Mouse (Mus musculus): ENCODE data around the gene Adgrb2. TPM values are rescaled to one million over a fixed set of nuclear protein-coding genes. Genes with fewer than 3 reads are reported as not detected.

The Adgrb2 gene
- total and polyA plus RNA-seq, 3 experiments: 0.08 TPM; not detected in 2

DNA sequence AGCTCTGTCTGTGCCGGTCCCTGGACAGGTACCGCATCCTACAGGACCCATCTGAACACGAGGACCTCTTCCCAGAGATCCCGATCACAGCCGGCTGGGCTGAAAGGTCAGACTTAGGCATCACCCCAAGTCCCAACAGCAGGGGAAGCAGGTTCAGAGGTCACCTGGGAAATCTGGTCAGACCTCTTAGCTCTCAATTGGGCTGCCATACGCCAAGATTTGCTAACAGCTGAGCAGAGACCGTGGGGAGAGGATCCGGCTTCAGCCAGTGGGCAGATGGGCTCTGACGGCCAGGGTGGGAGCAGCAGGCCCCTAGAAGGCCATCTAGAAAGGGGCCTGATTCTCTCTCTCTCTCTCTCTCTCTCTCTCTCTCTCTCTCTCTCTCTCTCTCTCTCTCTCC is 10.4 kb upstream of the Adgrb2 start:
- in situ Hi-C loops (cut with MboI; ENCODE audit: low pct_ligation_motif_present, low pct_unique_long_range_greater_than_20kb, low sequenced_read_pairs): no loop called here
- H3K79me2 ChIP-seq (replicated peaks; ENCODE audit: control insufficient read depth, extremely low read depth, insufficient read depth, poor library complexity, severe bottlenecking): no peaks in the 10 kb centered on the region
- TF ChIP-seq POLR2A (IDR thresholded peaks at IDR 0.05; ENCODE audit: low read depth, low read length): no peak
- no peak for TF ChIP-seq RAD21 (IDR thresholded peaks at IDR 0.05; ENCODE audit: low read depth, low read length)
- no peak for TF ChIP-seq ZMIZ1 (IDR thresholded peaks at IDR 0.05; ENCODE audit: low read depth, low read length)
- no peak for TF ChIP-seq ZKSCAN1 (IDR thresholded peaks at IDR 0.05; ENCODE audit: borderline replicate concordance, low read depth, low read length)
- no peak for TF ChIP-seq CHD2 (IDR thresholded peaks at IDR 0.05; ENCODE audit: low read length)
- no peak for TF ChIP-seq ZNF384 (IDR thresholded peaks at IDR 0.05; ENCODE audit: low read depth, low read length)
- no peak for TF ChIP-seq HCFC1 (IDR thresholded peaks at IDR 0.05; ENCODE audit: low read depth, low read length)
- TF ChIP-seq RCOR1 (conservative IDR thresholded peaks at IDR 0.05; ENCODE audit: low read depth, low read length): no peak
- no peak for TF ChIP-seq MEF2A (IDR thresholded peaks at IDR 0.05; ENCODE audit: borderline replicate concordance, low read depth, low read length)
- no peak for TF ChIP-seq EP300 (IDR thresholded peaks at IDR 0.05; ENCODE audit: low read length)

DNA sequence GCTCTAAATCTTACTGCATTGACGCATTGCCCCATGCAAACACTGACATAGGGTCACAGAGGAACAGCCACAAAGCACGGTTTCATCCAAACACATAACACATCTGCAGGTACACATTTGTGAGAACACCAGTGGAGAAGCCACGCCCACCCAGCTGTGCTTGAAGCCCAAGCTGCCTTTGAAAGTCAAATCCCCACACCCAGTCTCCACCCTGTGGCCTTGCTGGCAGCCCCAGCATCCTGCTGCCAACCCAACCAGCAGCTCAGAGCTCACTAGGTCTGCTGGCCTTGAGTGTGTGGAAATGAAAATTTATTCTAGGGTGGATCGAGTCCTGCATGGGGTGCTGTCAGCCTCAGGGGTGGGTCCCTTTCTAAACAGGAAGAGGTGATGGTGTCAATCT is 7.4 kb upstream of the Adgrb2 start:
- dilution Hi-C loops (cut with MboI; ENCODE audit: extremely low pct_ligation_motif_present, extremely low pct_unique_long_range_greater_than_20kb, low sequenced_read_pairs) (no loop called here), in situ Hi-C loops (cut with MboI; ENCODE audit: low pct_ligation_motif_present, low pct_unique_long_range_greater_than_20kb, low sequenced_read_pairs) (no loop called here)
- H3K4me2 ChIP-seq (ENCODE audit: insufficient read depth, low read depth, poor library complexity, severe bottlenecking): no peak overlapping the region
- TF ChIP-seq NRF1 (IDR thresholded peaks at IDR 0.05; ENCODE audit: low read depth, low read length): no peak
- no peak for TF ChIP-seq CHD1 (IDR thresholded peaks at IDR 0.05; ENCODE audit: low read depth, low read length)
- TF ChIP-seq EP300 (IDR thresholded peaks at IDR 0.05; ENCODE audit: low read length): no peak
- TF ChIP-seq RAD21 (IDR thresholded peaks at IDR 0.05; ENCODE audit: low read depth, low read length): no peak
- no peak for TF ChIP-seq GABPA (IDR thresholded peaks at IDR 0.05; ENCODE audit: insufficient replicate concordance, low read depth, low read length)
- H3K9ac ChIP-seq (ENCODE audit: insufficient read depth, low read depth): no peak overlapping the region
- no peaks in the 10 kb centered on the region for H3K36me3 ChIP-seq (replicated peaks in 1 of 2; ENCODE audit: control insufficient read depth in 1 of 2, insufficient read depth in 1 of 2, low read length in 1 of 2)
- no peak overlapping the region for H3K4me3 ChIP-seq (replicated peaks in 1 of 3; ENCODE audit: low read depth in 2 of 3, low read length in 2 of 3, poor library complexity in 1 of 3)
- peaks cover 91% of the 10 kb centered on the region for H3K27me3 ChIP-seq (replicated peaks)
- no peaks in the 10 kb centered on the region for H3K9me3 ChIP-seq (replicated peaks; ENCODE audit: low read length)
- DNase-seq (ENCODE audit: extremely low read depth): no peak
- no peak overlapping the region for H3K27ac ChIP-seq (ENCODE audit: insufficient read depth, low read depth)
- no peaks in the 10 kb centered on the region for H3K79me2 ChIP-seq (replicated peaks; ENCODE audit: control insufficient read depth, extremely low read depth, insufficient read depth, poor library complexity, severe bottlenecking)
- H3K4me1 ChIP-seq (ENCODE audit: control insufficient read depth in 1 of 2, insufficient read depth in 2 of 2): peaks cover 0 to 37% of the 10 kb centered on the region in 2 experiments; a peak in 2 of 4 replicates

More for the DNA sequence above, 10.4 kb upstream of the Adgrb2 start:
- peaks cover 0 to 29% of the 10 kb centered on the region in 2 experiments; a peak in 2 of 4 replicates for H3K4me1 ChIP-seq (ENCODE audit: control insufficient read depth in 1 of 2, insufficient read depth in 2 of 2)
- no peak overlapping the region for H3K4me2 ChIP-seq (ENCODE audit: insufficient read depth, low read depth, poor library complexity, severe bottlenecking)
- no peak overlapping the region for H3K4me3 ChIP-seq (replicated peaks in 1 of 3; ENCODE audit: low read depth in 2 of 3, low read length in 2 of 3, poor library complexity in 1 of 3)
- H3K27ac ChIP-seq (ENCODE audit: insufficient read depth, low read depth): no peak overlapping the region
- no peaks in the 10 kb centered on the region for H3K36me3 ChIP-seq (replicated peaks in 1 of 2; ENCODE audit: control insufficient read depth in 1 of 2, insufficient read depth in 1 of 2, low read length in 1 of 2)
- no peaks in the 10 kb centered on the region for H3K9me3 ChIP-seq (replicated peaks; ENCODE audit: low read length)
- H3K27me3 ChIP-seq (replicated peaks): peaks cover 78% of the 10 kb centered on the region
- H3K9ac ChIP-seq (ENCODE audit: insufficient read depth, low read depth): no peak overlapping the region
- dilution Hi-C loops (cut with MboI; ENCODE audit: extremely low pct_ligation_motif_present, extremely low pct_unique_long_range_greater_than_20kb, low sequenced_read_pairs): no loop called here
- no peak for DNase-seq (ENCODE audit: extremely low read depth)

GRCm38 (mm10) chr4:129978227-129978626 is 6.4 kb upstream of the Adgrb2 start:
- no peaks in the 10 kb centered on the region for H3K9me3 ChIP-seq (replicated peaks; ENCODE audit: low read length)
- H3K36me3 ChIP-seq (replicated peaks in 1 of 2; ENCODE audit: control insufficient read depth in 1 of 2, insufficient read depth in 1 of 2, low read length in 1 of 2): no peaks in the 10 kb centered on the region
- H3K27me3 ChIP-seq (replicated peaks): peaks cover 92% of the 10 kb centered on the region
- no peaks in the 10 kb centered on the region for H3K79me2 ChIP-seq (replicated peaks; ENCODE audit: control insufficient read depth, extremely low read depth, insufficient read depth, poor library complexity, severe bottlenecking)
- H3K4me2 ChIP-seq (ENCODE audit: insufficient read depth, low read depth, poor library complexity, severe bottlenecking): no peak overlapping the region
- H3K4me1 ChIP-seq (ENCODE audit: control insufficient read depth in 1 of 2, insufficient read depth in 2 of 2): peaks cover 0 to 47% of the 10 kb centered on the region in 2 experiments; a peak in 2 of 4 replicates
- in situ Hi-C loops (cut with MboI; ENCODE audit: low pct_ligation_motif_present, low pct_unique_long_range_greater_than_20kb, low sequenced_read_pairs) (no loop called here), dilution Hi-C loops (cut with MboI; ENCODE audit: extremely low pct_ligation_motif_present, extremely low pct_unique_long_range_greater_than_20kb, low sequenced_read_pairs) (no loop called here)
- no peak overlapping the region for H3K9ac ChIP-seq (ENCODE audit: insufficient read depth, low read depth)
- no peak overlapping the region for H3K4me3 ChIP-seq (replicated peaks in 1 of 3; ENCODE audit: low read depth in 2 of 3, low read length in 2 of 3, poor library complexity in 1 of 3)
- DNase-seq (ENCODE audit: extremely low read depth): no peak
- H3K27ac ChIP-seq (ENCODE audit: insufficient read depth, low read depth): no peak overlapping the region
- TF ChIP-seq MXI1 (IDR thresholded peaks at IDR 0.05; ENCODE audit: low read depth, low read length): no peak
- TF ChIP-seq BHLHE40 (IDR thresholded peaks at IDR 0.05; ENCODE audit: low read depth, low read length): no peak
- TF ChIP-seq MAFK (IDR thresholded peaks at IDR 0.05; ENCODE audit: insufficient replicate concordance, low read length): no peak
- no peak for TF ChIP-seq PAX5 (IDR thresholded peaks at IDR 0.05; ENCODE audit: low read length)
- TF ChIP-seq ZNF384 (IDR thresholded peaks at IDR 0.05; ENCODE audit: low read depth, low read length): no peak
- no peak for TF ChIP-seq HCFC1 (IDR thresholded peaks at IDR 0.05; ENCODE audit: low read depth, low read length)
- TF ChIP-seq MYC (IDR thresholded peaks at IDR 0.05; ENCODE audit: low read depth, low read length): no peak
- no peak for TF ChIP-seq KAT2A (IDR thresholded peaks at IDR 0.05; ENCODE audit: insufficient replicate concordance, low read length)
- no peak for TF ChIP-seq UBTF (IDR thresholded peaks at IDR 0.05; ENCODE audit: low read depth, low read length)
- no peak for TF ChIP-seq JUN (IDR thresholded peaks at IDR 0.05; ENCODE audit: insufficient read depth, low read depth, low read length)
- TF ChIP-seq CTCF (conservative IDR thresholded peaks at IDR 0.05 in 1 of 2, IDR thresholded peaks at IDR 0.05 in 1 of 2; ENCODE audit: low read depth in 2 of 2, low read length in 2 of 2): no peak
- no peak for TF ChIP-seq GABPA (IDR thresholded peaks at IDR 0.05; ENCODE audit: insufficient replicate concordance, low read depth, low read length)
- TF ChIP-seq ZMIZ1 (IDR thresholded peaks at IDR 0.05; ENCODE audit: low read depth, low read length): no peak
- no peak for TF ChIP-seq MEF2A (IDR thresholded peaks at IDR 0.05; ENCODE audit: borderline replicate concordance, low read depth, low read length)
- no peak for TF ChIP-seq POLR2A (IDR thresholded peaks at IDR 0.05; ENCODE audit: low read depth, low read length)
- no peak for TF ChIP-seq RAD21 (IDR thresholded peaks at IDR 0.05; ENCODE audit: low read depth, low read length)

All from CH12.LX (cell line).